Mouse (Mus musculus) ES-Bruce4 (cell line): ENCODE measurements around the gene Hoxd8.

Experiments
- EP300 ChIP-seq: IDR thresholded peaks from 2 replicates; pipeline ENCODE4 v1.6.1; 2011; ENCODE audit warnings: low read depth, low read length; ENCODE audit not compliant: insufficient read depth
- POLR2A ChIP-seq: IDR thresholded peaks from one replicate; pipeline ENCODE4 v1.8.1; 2011; ENCODE audit warnings: low read length; ENCODE audit not compliant: insufficient read depth

- TF ChIP-seq EP300, result no peak
- TF ChIP-seq POLR2A, result no peak
Measured at GRCm38 (mm10) chr2:74731055-74731454, 26.6 kb downstream of the Hoxd8 start.
